Mouse (Mus musculus) brain, embryonic 14.5 days (tissue): ENCODE measurements around the gene 4930523C07Rik. TPM values are rescaled to one million over a fixed set of nuclear protein-coding genes. Genes with fewer than 3 reads are reported as not detected.
A peak's percentile ranks its signal among the peaks of the same experiment; 100 is the strongest.

Source experiments
- DNase-seq: peaks from one replicate; pipeline ENCODE4 v3.0.0-alpha.2; 2011; ENCODE audit warnings: low read depth
- CTCF ChIP-seq: fragments of 200-500 bp; IDR thresholded peaks from 2 replicates; pipeline ENCODE4 v1.5.1; 2012; ENCODE audit warnings: inconsistent platforms, mild to moderate bottlenecking, moderate library complexity, borderline replicate concordance; ENCODE audit not compliant: insufficient read depth, insufficient read length; ENCODE audit errors: extremely low read depth
- POLR2A ChIP-seq: fragments of 200-500 bp; IDR thresholded peaks from 2 replicates; pipeline ENCODE4 v1.6.1; 2012; ENCODE audit warnings: mild to moderate bottlenecking, inconsistent platforms, borderline replicate concordance; ENCODE audit not compliant: poor library complexity, insufficient read depth, insufficient read length, severe bottlenecking; ENCODE audit errors: extremely low read depth
- polyA plus RNA-seq: library from polyadenylated mRNA; depleted of rRNA; stranded (reverse); fragments of >200 nt; gene quantifications from 2 replicates; pipeline ENCODE4 v1.2.3, GENCODE M21; 2012

Gene 4930523C07Rik
- polyA plus RNA-seq, 1 experiment: 1.2 TPM

- TF ChIP-seq POLR2A: no peak
- no peak for TF ChIP-seq CTCF
- no peak for DNase-seq
Observed at GRCm38 (mm10) chr1:160047481-160047931, 3.3 kb downstream of the 4930523C07Rik start.

- DNase-seq: no peak
- no peak for TF ChIP-seq POLR2A
Observed at GRCm38 (mm10) chr1:160049131-160049880, 5.1 kb downstream of the 4930523C07Rik start.

- no peak for TF ChIP-seq CTCF
- no peak for TF ChIP-seq POLR2A
- DNase-seq: no peak
Observed at GRCm38 (mm10) chr1:160050898-160051297, 6.7 kb downstream of the 4930523C07Rik start.

GRCm38 (mm10) chr1:160052556-160053315 is 8.6 kb downstream of the 4930523C07Rik start:
- TF ChIP-seq CTCF (no peak), POLR2A (no peak)
- DNase-seq: no peak

GRCm38 (mm10) chr1:160053510-160054305 is 9.5 kb downstream of the 4930523C07Rik start:
- DNase-seq: no peak
- no peak for TF ChIP-seq CTCF
- TF ChIP-seq POLR2A: no peak

- TF ChIP-seq POLR2A (no peak), CTCF (no peak)
- DNase-seq: no peak
Observed at GRCm38 (mm10) chr1:160054366-160055078, 10.3 kb downstream of the 4930523C07Rik start.

- TF ChIP-seq CTCF: no peak
- no peak for TF ChIP-seq POLR2A
Observed at GRCm38 (mm10) chr1:160057657-160058056, 13.5 kb downstream of the 4930523C07Rik start.

GRCm38 (mm10) chr1:160059908-160060307 is 15.7 kb downstream of the 4930523C07Rik start:
- no peak for DNase-seq
- TF ChIP-seq CTCF (no peak), POLR2A (no peak)

More at GRCm38 (mm10) chr1:160057657-160058056, 13.5 kb downstream of the 4930523C07Rik start:
- DNase-seq: no peak

- no peak for DNase-seq
- TF ChIP-seq POLR2A (no peak), CTCF (no peak)
Observed at GRCm38 (mm10) chr1:160060542-160060941, 16.4 kb downstream of the 4930523C07Rik start.

GRCm38 (mm10) chr1:160061321-160061720 is 17.1 kb downstream of the 4930523C07Rik start:
- no peak for DNase-seq
- TF ChIP-seq CTCF (no peak), POLR2A (no peak)

- no peak for DNase-seq
- TF ChIP-seq CTCF (peak; percentile 43; the same call in 1 of the 2 replicates), POLR2A (no peak)
Observed at GRCm38 (mm10) chr1:160061725-160062366, 17.7 kb downstream of the 4930523C07Rik start.
